Mouse (Mus musculus): Measurements from ENCODE around the gene Syngr2.
"Not testable (repeated sequence)": the region's sequence is repeated elsewhere in the genome, so short reads cannot be mapped to it uniquely, and the experiment has no call there.

The Syngr2 gene

DNA sequence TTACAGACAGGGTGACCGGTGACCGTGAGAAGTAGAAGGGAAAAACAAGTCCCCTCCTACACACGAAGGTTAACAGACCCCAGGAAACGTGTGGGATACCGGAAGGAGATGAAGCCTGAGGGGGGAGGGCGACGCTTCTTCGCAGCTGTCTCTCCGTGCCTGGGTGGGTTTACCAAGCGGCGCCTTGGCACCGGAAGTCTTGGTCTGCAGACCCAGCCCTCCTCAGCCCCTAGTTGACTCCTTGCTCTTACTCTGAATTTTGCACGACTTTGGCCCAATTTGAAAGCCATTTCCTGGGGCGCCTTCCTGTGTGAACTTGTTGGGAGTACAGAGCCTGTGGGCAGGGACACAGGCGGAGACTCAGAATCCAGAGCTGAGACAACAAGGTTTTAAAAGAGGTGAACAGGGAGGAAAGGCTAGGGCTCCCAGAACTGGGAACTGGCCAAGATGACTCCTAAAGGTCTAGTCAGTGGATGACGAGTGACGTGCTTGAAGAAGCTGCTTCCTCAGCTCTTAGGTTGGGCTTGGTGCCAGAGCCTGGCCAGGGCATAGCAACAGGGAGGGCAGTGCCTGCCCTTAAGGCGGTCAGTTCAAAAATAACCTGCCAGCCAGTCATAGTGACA, 28.2 kb upstream of the Syngr2 start:
- DNase-seq (ENCODE audit: low read depth): peak; percentile 92

DNA sequence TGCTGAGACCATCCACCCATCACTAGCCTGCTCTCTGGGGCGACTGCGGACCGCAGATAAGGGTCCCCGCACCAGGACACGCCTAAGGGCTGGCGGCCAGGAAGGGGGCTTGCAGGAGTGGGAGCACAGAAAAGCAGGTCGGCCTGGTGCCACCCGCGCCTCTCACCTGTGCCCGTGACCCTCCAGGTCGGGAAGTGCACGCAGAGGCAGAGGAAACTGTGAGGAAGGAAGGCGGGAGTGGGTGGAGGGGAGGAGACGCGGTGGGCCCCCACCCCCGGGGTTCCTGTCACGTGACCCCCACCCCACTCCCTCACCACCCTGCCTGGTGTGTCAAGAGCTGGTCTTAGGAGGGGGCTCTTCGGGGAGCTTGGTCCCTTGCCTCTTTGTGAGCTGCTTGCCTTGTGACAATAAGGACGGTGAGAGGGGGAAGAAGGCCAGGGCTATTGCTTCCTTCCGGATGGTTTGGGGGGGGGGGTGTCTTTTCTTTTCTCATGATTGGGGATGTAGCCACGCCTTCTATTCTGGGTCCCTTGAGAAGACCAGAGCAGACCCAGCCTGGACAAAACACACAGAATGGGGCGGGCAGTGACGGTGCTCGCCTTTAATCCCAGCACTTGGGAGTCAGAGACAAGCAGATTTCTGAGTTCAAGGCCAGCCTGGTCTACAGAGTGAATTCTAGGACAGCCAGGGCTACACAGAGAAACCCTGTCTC, 27.3 kb upstream of the Syngr2 start, which contains the start of the genes Tmc8 and Tmc6:
Tmc8 (plus strand) TSS at position 84 of the 712 bp plus-strand sequence.
Tmc6 (minus strand) TSS at position 206 of the 712 bp plus-strand sequence.
- DNase-seq (ENCODE audit: low read depth): peak; percentile 68

DNA sequence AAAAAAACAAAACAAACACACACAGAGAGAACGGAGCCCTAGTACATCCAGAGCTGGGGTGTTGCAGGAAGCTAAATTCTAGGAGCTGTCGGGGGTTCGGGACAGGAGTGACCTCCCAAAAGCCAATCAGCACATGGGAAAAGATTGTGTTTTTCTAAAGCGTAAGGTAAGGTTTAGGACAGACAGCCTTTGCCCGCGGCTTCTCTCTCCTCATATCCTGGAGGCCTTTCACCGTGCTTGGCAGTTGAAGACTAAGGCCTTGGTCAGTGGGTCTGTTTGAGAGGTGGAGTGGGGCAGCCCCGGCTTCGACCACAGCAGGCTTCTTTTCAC, 26.8 kb upstream of the Syngr2 start:
- no peak for DNase-seq (ENCODE audit: low read depth)

DNA sequence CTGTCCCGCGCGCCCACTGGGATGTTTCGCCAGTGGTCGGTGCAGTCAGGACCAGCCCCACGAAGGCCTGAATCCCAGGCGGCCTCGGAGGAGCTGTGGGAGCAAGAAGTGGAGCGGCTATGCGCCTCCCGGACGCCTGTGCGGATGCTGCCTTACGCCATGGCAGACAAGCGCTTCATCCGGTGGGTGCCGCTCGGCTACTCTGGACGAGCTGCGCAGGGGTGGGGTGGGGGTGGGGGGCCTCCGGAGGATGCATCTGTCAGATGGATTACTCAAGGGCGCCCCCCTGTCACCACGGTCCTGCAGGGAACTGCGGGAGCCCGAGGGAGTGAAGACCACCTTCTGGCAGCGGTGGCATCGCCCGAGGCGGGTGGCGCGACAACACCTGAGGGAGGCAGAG, 26.4 kb upstream of the Syngr2 start:
- no peak for DNase-seq (ENCODE audit: low read depth)

DNA sequence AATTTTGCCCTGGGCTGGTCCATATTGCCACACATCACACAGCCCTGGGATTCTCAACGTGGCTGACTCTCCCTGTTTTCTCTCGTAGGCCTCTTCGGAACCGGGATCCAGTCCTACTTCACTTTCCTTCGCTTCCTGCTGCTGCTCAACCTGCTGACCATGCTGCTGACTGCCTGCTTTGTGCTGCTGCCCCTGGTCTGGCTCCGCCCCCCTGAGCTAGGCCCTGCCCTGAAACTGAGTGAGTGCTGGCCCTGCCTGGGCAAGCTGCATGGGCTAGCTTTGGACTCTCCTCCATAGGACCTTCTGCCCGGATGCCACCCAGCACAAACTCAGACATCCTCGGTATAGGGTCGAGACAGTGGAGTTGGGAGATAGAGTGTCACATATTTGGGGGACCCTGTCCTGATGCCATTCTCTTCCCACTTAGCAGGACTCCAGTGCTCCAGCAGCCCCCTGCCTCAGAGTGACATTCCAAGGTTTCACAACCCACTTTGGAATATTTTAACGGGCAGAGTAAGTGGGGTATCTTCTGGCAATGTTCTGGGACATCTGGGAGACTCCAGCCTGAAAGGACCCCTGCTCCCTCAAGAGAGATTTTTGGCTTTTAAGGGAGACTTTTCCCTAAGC, 25.7 kb upstream of the Syngr2 start:
- DNase-seq (ENCODE audit: low read depth): no peak

DNA sequence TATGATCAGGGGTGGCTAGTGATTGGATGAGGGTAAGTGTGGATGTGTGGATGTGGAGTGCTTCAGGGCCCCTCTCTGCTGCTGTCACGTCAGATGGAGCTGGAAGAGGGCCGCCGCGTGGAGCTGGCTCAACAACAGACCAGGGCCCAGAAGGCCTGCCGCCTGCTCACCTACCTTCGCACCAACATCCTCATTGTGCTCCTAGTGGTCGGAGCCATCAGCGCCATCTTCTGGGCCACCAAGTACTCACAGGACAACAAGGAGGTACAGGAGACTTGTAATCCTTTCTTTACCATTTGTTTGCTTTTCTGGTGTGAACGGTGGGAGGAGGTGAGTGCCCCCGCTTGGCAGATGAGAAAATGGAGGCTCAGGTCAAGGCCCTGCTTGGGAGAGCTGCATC, 23.2 kb upstream of the Syngr2 start:
- peak; percentile 86 for DNase-seq (ENCODE audit: low read depth)

DNA sequence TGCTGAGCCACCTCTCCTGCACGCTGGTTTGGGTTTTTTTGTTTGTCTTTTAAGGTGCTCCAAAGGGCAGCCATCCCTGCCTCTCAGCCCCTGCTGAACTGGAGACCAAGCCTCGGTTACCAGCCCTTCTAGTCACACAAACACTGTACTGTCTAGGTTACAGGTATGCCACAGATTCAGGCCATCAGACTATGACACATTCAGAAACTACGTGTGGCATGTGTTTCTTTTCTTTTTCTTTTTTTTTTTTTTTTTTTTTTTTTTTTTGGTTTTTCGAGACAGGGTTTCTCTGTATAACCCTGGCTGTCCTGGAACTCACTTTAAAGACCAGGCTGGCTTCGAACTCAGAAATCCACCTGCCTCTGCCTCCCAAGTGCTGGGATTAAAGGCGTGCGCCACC, 21.0 kb upstream of the Syngr2 start:
- not testable (repeated sequence) for DNase-seq (ENCODE audit: low read depth)

DNA sequence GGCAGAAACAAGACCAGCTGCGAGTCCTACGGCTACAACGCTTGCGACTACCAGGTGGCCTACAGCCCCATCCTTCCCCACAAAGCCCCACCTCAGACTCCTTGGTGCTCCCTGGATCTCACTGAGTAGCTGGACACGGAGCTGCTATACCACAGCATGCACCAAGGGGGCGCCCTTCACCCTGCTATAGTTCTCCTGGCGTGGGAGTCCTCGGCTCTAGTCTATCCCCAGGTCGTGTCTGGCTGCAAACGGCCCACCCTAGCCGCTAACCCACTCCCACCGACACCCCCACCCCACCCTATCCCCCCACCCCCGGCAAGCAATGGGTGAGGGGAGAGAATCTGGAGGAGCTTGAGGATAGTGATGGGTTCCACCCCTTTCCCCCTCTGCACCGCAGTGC, 19.2 kb upstream of the Syngr2 start:
- peak; percentile 67 for DNase-seq (ENCODE audit: low read depth)

DNA sequence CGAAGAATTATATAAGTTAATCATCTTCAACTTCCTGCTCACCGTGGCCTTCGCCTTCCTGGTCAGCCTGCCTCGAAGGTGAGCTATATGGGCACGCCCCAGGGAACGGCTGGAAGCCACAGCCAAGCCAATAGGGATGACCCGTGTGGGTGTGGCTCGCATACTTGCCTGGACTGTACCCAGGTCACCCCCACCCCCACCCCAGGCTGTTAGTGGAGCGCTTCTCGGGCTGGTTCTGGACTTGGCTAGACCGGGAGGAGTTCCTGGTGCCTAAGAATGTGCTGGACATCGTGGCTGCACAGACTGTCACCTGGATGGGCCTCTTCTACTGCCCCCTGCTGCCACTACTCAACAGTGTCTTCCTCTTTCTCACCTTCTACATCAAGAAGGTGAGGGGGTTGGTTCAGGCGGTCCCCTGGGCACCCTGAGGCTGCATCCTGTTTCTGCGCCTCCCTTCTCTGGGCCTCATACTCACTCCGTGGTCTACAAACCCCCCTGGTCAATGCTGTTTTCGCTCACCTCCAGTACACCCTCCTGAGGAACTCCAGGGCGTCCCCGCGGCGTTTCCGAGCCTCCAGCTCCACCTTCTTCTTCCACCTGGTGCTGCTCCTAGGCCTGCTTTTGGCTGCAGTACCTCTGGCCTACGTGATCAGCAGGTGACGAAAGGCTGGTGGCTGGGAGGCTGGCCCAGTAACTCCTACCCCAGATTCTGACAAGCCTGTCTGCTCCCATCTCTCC, 18.6 kb upstream of the Syngr2 start:
- DNase-seq (ENCODE audit: low read depth): peak; percentile 53

DNA sequence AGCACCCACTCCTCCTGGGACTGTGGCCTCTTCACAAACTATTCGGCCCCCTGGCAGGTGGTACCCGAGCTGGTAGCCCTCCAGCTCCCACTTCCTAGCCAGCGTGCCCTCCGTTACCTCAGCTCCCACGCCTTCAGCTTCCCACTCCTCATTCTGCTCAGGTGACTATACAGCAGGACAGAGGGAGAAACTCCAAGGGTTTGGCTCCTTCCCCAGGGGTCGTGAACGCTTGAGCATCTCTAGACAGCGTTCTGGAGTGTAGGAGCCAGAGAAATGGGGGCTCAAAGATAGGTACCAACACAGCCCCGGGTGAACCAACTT, 18.1 kb upstream of the Syngr2 start:
- DNase-seq (ENCODE audit: low read depth): no peak

DNA sequence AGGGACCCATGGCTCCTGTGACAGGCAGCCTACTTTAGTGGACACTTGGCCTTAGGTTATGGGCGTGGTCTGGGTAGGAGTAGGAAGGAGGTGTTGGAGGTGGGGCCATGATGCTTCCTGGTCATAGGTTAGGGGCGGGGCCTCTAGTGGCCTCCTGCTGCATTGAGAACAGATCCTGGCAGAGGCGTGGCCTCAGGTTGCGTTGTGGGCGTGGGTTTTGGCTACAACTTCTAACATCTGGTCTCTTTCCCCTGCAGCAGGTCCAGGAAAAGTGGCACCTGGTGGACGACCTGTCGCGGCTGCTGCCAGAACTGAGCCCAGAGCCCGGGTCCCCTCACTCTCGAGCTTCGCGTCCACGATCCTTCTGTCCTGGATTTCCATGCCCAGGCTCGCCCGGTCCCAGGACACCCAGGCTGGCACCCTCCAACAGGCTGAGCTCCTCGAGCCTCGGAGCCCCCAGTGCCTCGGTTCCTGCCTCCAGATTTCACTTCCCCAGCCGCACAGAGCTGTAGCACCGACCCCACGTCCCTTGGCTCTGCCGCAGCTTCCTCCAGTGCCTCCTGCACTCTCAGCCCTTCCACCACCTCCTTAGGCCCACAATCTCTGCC, 17.1 kb upstream of the Syngr2 start:
- DNase-seq (ENCODE audit: low read depth): peak; percentile 89

DNA sequence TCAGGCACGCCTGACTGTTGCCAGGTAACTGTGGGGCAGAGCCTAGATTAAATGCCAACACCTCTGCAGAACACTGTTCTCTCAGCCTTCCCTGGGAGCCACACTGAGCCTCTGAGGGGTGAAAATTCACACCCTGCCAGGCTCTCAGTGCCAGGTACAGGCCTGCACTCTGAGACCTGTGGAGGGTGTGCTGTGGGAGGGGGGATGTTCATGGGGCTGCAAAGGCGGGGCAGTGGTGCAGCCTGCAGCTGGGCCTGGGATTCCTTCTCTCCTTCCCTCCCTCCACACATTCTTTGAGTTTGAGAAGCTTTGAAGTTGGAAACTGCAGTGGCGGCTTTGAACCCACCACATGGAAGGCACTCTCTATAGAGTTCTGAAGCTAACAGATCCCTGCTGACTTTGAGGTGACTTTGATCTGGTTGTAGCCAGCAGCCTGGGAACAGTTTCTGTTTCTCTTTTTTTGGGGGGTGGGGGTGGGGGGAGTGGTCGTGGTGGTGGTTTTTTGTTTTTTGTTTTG, 15.4 kb upstream of the Syngr2 start:
- no peak for DNase-seq (ENCODE audit: low read depth)

DNA sequence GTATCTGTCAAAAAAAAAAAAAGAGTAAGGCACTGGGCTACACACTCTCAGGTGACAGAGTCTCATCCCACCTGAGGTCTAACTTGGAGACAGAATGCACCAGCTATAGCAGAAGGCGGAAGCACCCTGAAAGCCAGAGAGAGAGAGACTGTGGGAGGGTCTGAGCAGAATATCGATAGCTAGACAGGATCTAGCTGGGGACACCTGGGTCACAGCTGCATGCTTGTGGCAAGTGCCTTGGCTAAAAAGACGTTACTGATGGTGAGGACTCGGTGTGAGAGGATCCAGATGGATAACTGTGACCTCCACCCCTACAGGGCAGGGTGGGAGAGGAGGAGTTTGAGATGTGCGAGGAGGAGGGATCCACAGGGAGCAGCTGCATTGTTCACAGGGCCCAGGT, 12.5 kb upstream of the Syngr2 start:
- DNase-seq (ENCODE audit: low read depth): no peak

DNA sequence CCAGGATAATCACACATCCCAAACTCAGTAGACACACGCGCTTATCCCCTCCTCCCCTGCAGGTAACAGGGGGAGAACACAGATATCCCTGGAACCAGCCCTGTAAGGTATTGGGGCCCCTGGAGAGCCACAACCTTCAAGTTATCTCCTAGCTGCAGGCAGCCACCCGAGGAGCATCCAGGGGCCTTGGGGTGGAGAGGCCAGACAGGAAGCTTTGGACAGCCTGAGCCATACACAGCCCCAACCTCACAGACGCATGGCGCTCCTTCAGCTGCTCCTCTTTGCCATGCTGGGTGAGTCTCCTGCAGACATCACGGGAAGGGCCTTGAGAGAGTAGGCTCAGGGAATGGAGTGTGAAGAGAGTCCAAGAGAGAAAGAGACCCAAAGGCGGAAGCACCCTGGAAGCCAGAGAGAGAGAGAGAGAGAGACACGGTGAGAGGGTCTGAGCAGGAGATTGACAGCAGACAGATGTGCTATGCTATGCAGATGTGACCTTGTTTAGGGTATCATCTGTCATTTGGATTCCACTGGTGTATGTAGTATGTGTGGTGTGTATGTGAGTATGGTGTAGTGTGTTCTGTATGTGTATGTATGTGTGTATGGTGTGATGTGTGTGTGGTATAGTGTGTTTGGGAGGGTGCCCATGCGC, 11.8 kb upstream of the Syngr2 start, which contains the start of gene 6030468B19Rik:
6030468B19Rik (plus strand) TSS at position 150 of the 649 bp plus-strand sequence.
- peak; percentile 53 for DNase-seq (ENCODE audit: low read depth)

DNA sequence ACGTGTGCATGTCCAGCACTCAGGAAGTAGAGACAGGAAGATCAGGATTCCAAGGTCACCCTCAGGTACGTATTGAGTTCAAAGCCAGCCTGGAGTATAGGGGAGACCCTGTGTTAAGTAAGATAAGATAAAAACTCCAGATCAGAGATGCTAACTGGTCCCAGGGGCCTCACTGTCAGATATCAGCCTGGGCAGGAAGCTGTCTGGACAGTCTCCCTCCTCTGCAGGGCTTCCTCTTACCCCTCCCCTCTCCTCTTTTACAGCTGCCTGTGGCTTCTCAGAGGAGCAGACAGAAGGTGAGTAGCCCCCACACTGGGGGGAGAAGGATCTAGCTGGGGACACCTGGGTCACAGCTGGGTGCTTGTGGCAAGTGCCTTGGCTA, 11.3 kb upstream of the Syngr2 start:
- DNase-seq (ENCODE audit: low read depth): peak; percentile 75

DNA sequence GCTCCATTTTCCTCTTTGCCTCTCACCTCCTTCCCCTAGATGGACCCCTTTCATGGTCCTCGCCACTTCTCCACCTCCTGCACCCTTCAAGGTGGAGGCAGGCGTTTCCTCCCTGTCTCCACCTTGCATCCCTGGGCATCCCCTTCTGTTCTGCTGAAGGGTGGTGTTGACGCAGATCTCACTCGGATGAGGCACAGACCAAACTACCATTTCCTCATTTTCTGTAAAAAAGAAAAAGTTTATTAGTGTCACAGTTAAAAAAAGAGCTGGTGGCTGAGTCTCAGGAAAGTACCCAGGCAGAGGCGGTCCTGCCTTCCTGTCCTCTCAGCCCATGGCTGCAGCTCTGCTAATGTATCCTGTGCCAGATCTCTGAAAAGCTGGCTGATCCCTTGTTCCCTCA, 10.3 kb upstream of the Syngr2 start:
- DNase-seq (ENCODE audit: low read depth): no peak

DNA sequence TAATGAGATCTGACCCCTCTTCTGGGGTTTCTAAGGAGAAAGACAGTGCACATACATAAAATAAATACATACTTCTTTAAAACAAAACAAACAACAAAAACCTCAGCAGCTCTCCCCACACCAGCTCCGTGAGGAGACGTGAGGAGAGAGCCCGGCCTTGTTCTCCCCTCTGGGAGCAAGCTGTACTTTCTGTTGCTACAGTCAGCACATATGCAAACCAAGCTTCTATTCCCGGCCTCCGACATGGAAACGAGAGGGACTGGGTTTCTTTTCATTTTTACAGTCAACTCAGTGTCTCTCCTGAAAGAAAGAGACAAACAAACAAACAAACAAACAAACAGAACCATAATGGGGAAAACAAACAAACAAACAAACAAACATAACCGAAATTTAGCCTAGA, 9.4 kb upstream of the Syngr2 start:
- DNase-seq (ENCODE audit: low read depth): no peak

DNA sequence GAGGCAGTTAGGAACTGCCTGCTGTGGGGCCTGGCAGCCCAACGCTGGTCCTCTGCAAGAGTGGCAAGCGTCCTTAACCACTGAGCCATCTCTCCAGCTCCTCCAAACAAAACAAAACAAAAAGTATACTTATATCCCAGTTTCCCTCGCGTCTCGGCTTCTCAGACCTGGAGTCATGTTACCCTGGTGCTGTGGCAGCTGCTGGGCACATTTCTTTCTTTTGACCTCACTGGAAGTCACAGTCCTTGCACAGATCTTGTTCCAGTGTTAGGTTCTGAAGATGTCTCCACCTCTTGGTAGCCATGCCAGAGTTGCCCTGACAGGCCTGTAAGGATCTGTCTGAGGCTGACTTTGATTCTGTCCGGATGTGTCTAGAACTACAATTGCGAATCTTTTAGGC, 7.8 kb upstream of the Syngr2 start:
- DNase-seq (ENCODE audit: low read depth): no peak

DNA sequence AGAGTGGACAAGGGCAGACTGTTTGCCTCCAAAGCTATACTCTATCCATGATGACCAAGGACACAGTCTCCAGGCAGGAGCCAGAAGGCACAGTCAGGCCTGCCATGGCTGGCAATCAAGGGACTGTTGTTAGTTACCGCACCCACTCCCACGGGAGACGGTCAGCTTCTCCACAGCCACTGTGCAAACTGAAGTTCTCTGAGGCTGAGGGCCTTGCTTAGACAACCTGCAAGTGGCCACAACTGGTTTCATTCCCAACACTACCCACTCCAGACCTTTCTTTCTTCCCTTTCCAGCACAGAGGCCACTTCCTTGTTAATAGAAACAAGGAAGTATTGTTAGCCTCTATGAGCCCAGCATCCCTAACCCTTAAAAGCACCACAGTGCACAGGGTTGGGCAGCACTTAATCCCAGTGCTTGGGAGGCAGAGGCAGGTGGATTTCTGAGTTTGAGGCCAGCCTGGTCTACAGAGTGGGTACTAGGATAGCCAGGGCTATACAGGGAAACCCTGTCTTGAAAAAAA, 6.2 kb upstream of the Syngr2 start:
- DNase-seq (ENCODE audit: low read depth): no peak

DNA sequence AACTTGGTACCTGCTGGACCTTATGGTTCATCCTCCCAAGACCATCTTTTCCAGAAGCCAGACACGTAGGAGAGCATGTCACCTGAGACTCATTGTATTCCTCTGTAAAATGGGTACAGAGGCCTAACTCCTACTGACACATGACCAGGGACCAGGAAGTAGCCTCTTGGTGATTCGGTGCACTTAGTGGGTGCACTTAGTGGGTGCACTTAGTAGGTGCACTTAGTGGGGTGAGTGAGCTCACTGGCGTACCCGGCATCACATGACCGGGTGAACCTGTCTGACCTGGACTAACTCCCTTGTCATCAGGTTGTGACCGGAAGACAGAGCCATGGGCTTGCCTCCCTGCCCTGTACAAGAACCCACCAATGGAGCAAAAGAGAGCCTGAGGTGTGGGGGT, 2.7 kb upstream of the Syngr2 start:
- DNase-seq (ENCODE audit: low read depth): no peak

DNA sequence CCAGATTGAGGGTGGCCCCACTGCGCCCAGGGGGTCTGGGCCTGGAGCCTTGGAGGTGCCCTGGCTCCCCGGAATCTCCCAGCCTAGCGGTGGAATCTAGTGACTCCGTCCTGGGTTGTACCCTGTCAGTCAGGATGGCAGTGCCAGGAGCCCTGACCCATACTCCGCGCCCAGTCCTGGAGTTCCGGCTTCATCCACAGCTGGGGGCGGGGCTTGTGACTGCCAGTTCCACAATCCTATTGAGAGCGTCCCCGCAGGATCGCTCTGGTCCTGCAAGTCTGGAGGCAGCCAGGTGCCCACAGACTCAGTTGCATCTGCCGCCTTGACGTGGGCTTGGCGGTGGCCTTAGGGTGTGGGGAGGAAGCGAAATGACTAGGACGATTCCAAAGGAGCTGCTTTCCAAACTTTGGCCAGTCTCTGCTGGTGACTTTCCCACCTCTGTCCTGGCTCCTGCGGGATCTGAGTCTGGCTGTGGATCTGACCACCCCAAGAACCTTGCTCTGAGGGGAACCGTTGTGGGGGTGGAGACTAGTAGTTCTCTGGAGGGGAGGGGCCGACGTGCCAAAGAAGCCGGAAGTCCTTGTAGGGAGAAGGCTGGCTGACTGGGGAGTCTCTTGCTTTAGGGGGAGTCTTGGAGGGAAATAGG, 1.1 kb downstream of the Syngr2 start:
- peak; percentile 89 for DNase-seq (ENCODE audit: low read depth)

Measured in 416B (cell line).